Comparison of ENCODE assay signal across 8 mouse cellular contexts in the genomic region with DNA sequence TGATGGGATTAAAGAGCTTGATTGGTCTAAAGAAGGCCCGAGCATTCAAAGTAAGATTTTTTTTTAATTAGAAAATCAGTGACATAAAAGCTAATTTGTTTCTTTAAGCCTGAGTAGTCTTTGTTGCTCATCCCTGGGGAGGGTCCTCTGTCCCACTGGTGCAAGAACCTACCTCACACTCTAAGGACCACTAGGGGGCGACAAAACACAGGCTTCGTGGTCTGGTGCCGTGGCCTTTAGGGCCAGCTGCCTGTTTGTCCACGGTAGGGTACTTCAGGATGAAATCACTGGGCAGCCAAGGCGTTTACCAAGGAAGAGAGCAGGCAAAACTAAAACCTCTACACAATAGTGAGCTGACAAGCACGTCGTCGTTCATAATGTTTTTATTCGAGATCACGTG. TPM values are rescaled to one million over a fixed set of nuclear protein-coding genes. Genes with fewer than 3 reads are reported as not detected.
DNase-seq lines count a peak whose midpoint lies in the region; ATAC-seq and TF ChIP-seq lines count a peak whose summit lies in the region.

No protein-coding gene starts in this region.

- H3K9me3 ChIP-seq in ES-E14 (ENCODE audit: control insufficient read depth, insufficient read depth, low read depth, low read length): no peaks in the 10 kb centered on the region
- H3K9me3 ChIP-seq in forebrain, embryonic 11.5 days (ENCODE audit: control insufficient read depth, low read length): no peaks in the 10 kb centered on the region
- no peaks in the 10 kb centered on the region for H3K9me3 ChIP-seq in lung, embryonic 16.5 days (ENCODE audit: control insufficient read depth, low read length)

- H3K4me2 ChIP-seq in forebrain, embryonic 11.5 days (ENCODE audit: low read depth, low read length, severe bottlenecking): no peak overlapping the region
- H3K4me2 ChIP-seq in lung, embryonic 16.5 days (ENCODE audit: low read depth, low read length): no peak overlapping the region

- 29% methylated on average over 11 of the region's 11 CpGs for WGBS in forebrain, embryonic 11.5 days
- WGBS in lung, embryonic 16.5 days: 30% methylated on average over 11 of the region's 11 CpGs

- peak; percentile 62 for DNase-seq in ES-E14 (ENCODE audit: low read depth, low spot score)
- peak; percentile 62 for DNase-seq in c-Kit-positive CD71-negative TER-119-negative erythroid progenitor cells, embryonic 14.5 days (ENCODE audit: low read depth)
- peak; percentile 81 for DNase-seq in forebrain, embryonic 11.5 days (ENCODE audit: low spot score)
- DNase-seq in layer of hippocampus, adult 11-12 months (ENCODE audit: low spot score): peak; percentile 89
- DNase-seq in ovary, postnatal 36 days (ENCODE audit: low spot score): peak; percentile 57
- DNase-seq in thymus, postnatal 14 days: peak; percentile 83

- no peak overlapping the region for H3K27ac ChIP-seq in ES-E14 (ENCODE audit: insufficient read depth, low read depth, low read length, poor library complexity, severe bottlenecking)
- H3K27ac ChIP-seq in forebrain, embryonic 11.5 days (ENCODE audit: low read depth, low read length): no peak overlapping the region
- H3K27ac ChIP-seq in lung, embryonic 16.5 days (ENCODE audit: low read length): no peak overlapping the region

- H3K36me3 ChIP-seq in ES-E14 (ENCODE audit: control insufficient read depth, insufficient read depth, low read length, poor library complexity, severe bottlenecking): no peaks in the 10 kb centered on the region
- H3K36me3 ChIP-seq in forebrain, embryonic 11.5 days (ENCODE audit: control insufficient read depth, insufficient read depth, low read length): no peaks in the 10 kb centered on the region
- no peaks in the 10 kb centered on the region for H3K36me3 ChIP-seq in lung, embryonic 16.5 days (ENCODE audit: control insufficient read depth, insufficient read depth, low read length)

- in situ Hi-C loops in ES-E14 (cut with MboI; ENCODE audit: low sequenced_read_pairs in 2 of 2, unreplicated experiment in 2 of 2): no loop called here

- ATAC-seq in forebrain, embryonic 11.5 days (replicated peaks; ENCODE audit: low FRiP score): peak; percentile 84
- ATAC-seq in hematopoietic stem cell, adult 5-6 weeks (replicated peaks in 1 of 2; ENCODE audit: insufficient read depth in 1 of 2, low FRiP score in 2 of 2, low TSS enrichment in 1 of 2, low read depth in 1 of 2, poor library complexity in 2 of 2, severe bottlenecking in 2 of 2): peak; percentile 56 to 71; a peak in 1 of 4 replicates
- 0 out of 2 replicates have a peak, but pooled peaks have one; percentile 54 for ATAC-seq in lung, embryonic 16.5 days (ENCODE audit: low read depth)

- no peaks in the 10 kb centered on the region for H3K4me1 ChIP-seq in ES-E14 (ENCODE audit: control insufficient read depth in 2 of 2, insufficient read depth in 2 of 2, low read length in 2 of 2, poor library complexity in 1 of 2)
- no peaks in the 10 kb centered on the region; the same call in 1 of the 2 replicates for H3K4me1 ChIP-seq in forebrain, embryonic 11.5 days (replicated peaks; ENCODE audit: control insufficient read depth, insufficient read depth, low read length)
- H3K4me1 ChIP-seq in lung, embryonic 16.5 days (replicated peaks; ENCODE audit: control insufficient read depth, insufficient read depth, low read length): no peaks in the 10 kb centered on the region

- no peak overlapping the region for H3K9ac ChIP-seq in ES-E14 (ENCODE audit: insufficient read depth, low read depth, low read length, poor library complexity, severe bottlenecking)
- no peak overlapping the region for H3K9ac ChIP-seq in forebrain, embryonic 11.5 days (ENCODE audit: low read length)
- no peak overlapping the region for H3K9ac ChIP-seq in lung, embryonic 16.5 days (ENCODE audit: low read length)

- no peak overlapping the region for H3K4me3 ChIP-seq in ES-E14 (ENCODE audit: insufficient read depth in 1 of 2, low read depth in 1 of 2, low read length in 2 of 2, poor library complexity in 1 of 2, severe bottlenecking in 1 of 2)
- H3K4me3 ChIP-seq in forebrain, embryonic 11.5 days (ENCODE audit: low read depth, low read length): no peak overlapping the region
- no peak overlapping the region for H3K4me3 ChIP-seq in lung, embryonic 16.5 days (ENCODE audit: low read length)

- H3K27me3 ChIP-seq in forebrain, embryonic 11.5 days (ENCODE audit: control insufficient read depth, insufficient read depth, low read length): no peaks in the 10 kb centered on the region
- no peaks in the 10 kb centered on the region for H3K27me3 ChIP-seq in lung, embryonic 16.5 days (ENCODE audit: control insufficient read depth, insufficient read depth, low read depth, low read length)

TF ChIP-seq in ES-E14, 5 proteins besides CTCF, POLR2A, EP300 and RAD21:
- peak; percentile 82; the same call in 1 of the 2 replicates for TF ChIP-seq ZC3H11A (IDR thresholded peaks at IDR 0.05; ENCODE audit: borderline replicate concordance, low read depth, low read length)
- no peak for TF ChIP-seq HCFC1 (IDR thresholded peaks at IDR 0.05; ENCODE audit: borderline replicate concordance, insufficient read depth, low read length)

RNA-seq across cellular contexts. Expression of a gene that starts 5.2 kb away (rescaled TPM):
- total RNA-seq in ES-E14 (2012; rRNA removed): 0.05 TPM in 1 of 2 replicates, not detected in the other
- polyA plus RNA-seq in forebrain, embryonic 11.5 days (2014; fragmentation: Nextera tagmentation; extraction: Ambion mirVana): 0.19 and 0.41 TPM in 2 replicates
- total RNA-seq in hematopoietic stem cell, adult 5-6 weeks (2017): 0.45 and 0.94 TPM in 2 replicates
- polyA plus RNA-seq in lung, embryonic 16.5 days (2015; fragmentation: Nextera tagmentation; extraction: Ambion mirVana): 2.5 TPM in 2 replicates

RNA-seq across cellular contexts. Expression of a gene that starts 30.2 kb away (rescaled TPM):
- 1.9 and 3.2 TPM in 2 replicates for total RNA-seq in ES-E14 (2012; rRNA removed)
- polyA plus RNA-seq in forebrain, embryonic 11.5 days (2014; fragmentation: Nextera tagmentation; extraction: Ambion mirVana): 0.76 and 1.3 TPM in 2 replicates
- not detected in 2 replicates for total RNA-seq in hematopoietic stem cell, adult 5-6 weeks (2017)
- 16.4 and 20.7 TPM in 2 replicates for polyA plus RNA-seq in lung, embryonic 16.5 days (2015; fragmentation: Nextera tagmentation; extraction: Ambion mirVana)

RNA-seq across cellular contexts. Expression of a gene that starts 38.3 kb away (rescaled TPM):
- total RNA-seq in ES-E14 (2012; rRNA removed): 0.58 and 0.74 TPM in 2 replicates
- polyA plus RNA-seq in forebrain, embryonic 11.5 days (2014; fragmentation: Nextera tagmentation; extraction: Ambion mirVana): 1.2 TPM in 2 replicates
- 0.69 and 0.79 TPM in 2 replicates for total RNA-seq in hematopoietic stem cell, adult 5-6 weeks (2017)
- 0.93 and 0.96 TPM in 2 replicates for polyA plus RNA-seq in lung, embryonic 16.5 days (2015; fragmentation: Nextera tagmentation; extraction: Ambion mirVana)
